Mouse (Mus musculus) spleen, adult 12 weeks (tissue): ENCODE results near the gene Gm49368.
"Not testable (repeated sequence)": the region's sequence is repeated elsewhere in the genome, so short reads cannot be mapped to it uniquely, and the experiment has no call there.

Experiments used
- DNase-seq: peaks from one replicate; pipeline ENCODE4 v3.0.0; 2022; ENCODE audit warnings: low spot score

The Gm49368 gene

DNA sequence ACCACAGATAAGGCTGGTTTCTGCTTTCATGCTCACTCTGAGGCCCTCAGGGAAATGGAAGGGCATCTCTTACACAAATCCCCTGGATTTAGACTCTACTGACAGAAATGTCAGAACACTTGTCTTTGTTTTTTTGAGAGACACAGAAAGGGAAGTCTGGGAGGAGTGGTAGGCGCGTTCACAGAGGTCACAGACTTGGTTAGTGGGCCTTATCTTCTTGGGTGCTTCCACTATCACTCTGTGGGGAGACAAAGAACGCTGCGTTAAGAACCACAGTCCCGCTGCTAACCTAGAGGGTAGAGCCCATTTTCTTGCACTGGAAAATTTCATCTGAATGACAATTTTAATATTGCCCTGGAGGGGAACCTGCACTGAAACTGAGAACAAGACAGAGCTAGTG lies 69.7 kb downstream of the Gm49368 start:
- no peak for DNase-seq

- DNase-seq: no peak
Observed at GRCm38 (mm10) chr7:128133596-128133995, 71.1 kb downstream of the Gm49368 start.

GRCm38 (mm10) chr7:128136927-128137326 lies 74.4 kb downstream of the Gm49368 start:
- DNase-seq: no peak

- no peak for DNase-seq
Observed at GRCm38 (mm10) chr7:128139611-128140010, 77.1 kb downstream of the Gm49368 start.

DNA sequence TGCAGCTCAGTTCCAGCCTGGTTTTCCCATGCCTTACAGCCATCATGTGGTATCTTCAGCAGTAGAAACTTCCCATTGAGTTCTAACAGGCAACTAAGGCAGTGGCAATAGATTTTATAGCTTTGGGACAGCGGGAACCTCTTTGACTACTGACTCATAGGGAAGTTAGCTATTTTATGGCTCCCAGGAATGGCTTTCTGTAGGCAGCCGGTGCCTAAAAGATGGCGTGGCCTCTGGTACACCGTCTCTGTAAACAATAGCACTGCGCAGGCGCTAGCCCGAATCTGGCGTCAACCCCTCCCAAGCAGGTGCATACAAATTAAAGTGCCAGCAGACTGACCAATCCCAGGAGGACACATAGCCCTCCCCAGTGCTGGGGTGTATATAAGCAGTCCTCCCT lies 88.5 kb downstream of the Gm49368 start:
- no peak for DNase-seq

- no peak for DNase-seq
Observed at GRCm38 (mm10) chr7:128154076-128154475, 91.6 kb downstream of the Gm49368 start, which contains the start of gene Itgad. Itgad (plus strand) TSS chr7:128154376.

DNA sequence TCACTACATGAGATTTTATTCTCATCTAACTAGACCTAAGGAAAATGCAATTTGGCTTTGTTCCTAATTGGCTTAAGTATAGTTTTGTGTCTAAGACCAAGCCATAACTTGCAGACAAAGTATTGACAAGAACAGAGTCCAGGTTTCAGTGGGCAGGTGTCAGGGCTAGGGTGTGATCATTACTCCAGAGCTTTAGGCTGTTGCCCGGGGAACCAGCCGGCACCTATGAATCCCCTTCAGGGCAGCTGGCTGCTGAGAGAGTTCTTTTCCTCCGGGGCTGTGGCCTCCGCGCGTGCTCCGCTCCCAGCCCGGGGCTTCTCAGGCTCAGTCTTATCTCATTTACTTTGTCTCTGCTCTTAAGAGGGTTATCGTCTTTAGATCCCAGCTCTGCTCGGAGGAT lies 92.4 kb downstream of the Gm49368 start:
- no peak for DNase-seq

GRCm38 (mm10) chr7:128158688-128159354 lies 96.3 kb downstream of the Gm49368 start:
- not testable (repeated sequence) for DNase-seq

DNA sequence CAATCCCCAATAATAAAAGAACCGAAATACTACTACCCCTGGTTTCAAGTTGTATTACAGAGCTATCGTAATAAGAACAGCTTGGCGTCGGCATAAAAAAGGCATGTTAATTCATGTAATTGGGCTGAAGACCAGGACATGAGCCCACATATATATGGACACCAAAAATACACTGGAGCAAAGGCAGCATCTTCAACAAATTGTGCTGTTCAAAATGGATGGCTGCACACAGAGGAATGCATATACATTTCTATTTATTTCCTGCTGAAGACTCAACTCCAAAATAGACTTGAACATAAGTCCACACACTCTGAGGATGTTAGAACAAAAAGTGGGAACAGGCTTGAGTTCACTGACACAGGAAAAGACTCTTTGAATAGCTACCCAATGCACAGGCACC lies 101.5 kb downstream of the Gm49368 start:
- no peak for DNase-seq

- DNase-seq: no peak
Observed at GRCm38 (mm10) chr7:128166391-128166790, 103.9 kb downstream of the Gm49368 start.

DNA sequence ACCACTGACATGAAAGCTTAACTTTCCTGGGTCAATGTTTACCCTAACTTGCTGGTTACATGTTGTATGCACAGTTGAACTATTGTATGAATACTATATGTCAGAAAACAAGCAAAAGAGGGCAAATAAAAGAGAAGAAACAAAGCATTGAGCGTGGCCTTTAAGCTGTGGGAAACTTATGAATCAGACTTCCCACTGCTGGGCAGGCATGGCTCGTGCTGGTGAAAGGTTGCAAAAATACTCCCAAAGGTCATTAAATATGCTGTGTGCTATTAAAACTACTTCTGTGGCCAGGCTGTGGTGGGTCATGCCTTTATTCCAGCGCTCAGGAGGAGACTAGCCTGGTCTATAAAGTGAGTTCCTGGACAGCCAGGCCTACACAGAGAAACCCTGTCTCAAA lies 107.5 kb downstream of the Gm49368 start:
- DNase-seq: no peak
